Mouse (Mus musculus) layer of hippocampus, postnatal 36 days (tissue): ENCODE results near the gene Wdr60. TPM values are rescaled to one million over a fixed set of nuclear protein-coding genes. Genes with fewer than 3 reads are reported as not detected.
A peak's percentile ranks its signal among the peaks of the same experiment; 100 is the strongest.

Experiments
- DNase-seq, 2 experiments: peaks; one replicate each; pipeline ENCODE4 v3.0.0; 2022
- total RNA-seq, 2 experiments: library from RNA; stranded (reverse); gene quantifications; 2 replicates each; pipeline ENCODE4 v1.2.3; 2021

Gene Wdr60
- total RNA-seq, 2 experiments from 2014 or later = 17.2 to 17.6 TPM

DNA sequence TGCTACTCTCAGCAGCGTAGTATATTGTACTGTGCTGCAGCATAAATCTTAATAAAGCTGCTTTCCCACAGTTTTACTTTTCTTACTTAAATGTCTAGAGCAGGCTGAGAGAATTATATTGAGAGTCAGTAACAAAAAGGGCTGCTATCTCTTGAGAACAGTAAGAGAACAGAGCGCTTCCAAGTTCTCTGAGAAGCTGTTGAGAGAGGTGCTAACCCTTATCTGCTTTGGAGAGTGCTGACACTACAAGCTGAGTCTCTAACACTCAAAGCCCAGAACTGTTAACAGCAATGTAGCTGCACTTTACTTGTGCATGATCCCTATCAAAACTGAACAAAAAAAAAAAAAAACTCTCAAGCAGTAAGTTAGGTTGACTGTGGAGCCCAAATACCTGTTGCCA, 2.5 kb upstream of the Wdr60 start:
- no peak for DNase-seq

- no peak for DNase-seq
These were observed 1.9 kb upstream of the Wdr60 start for GRCm38 (mm10) chr12:116264756-116265155.

DNA sequence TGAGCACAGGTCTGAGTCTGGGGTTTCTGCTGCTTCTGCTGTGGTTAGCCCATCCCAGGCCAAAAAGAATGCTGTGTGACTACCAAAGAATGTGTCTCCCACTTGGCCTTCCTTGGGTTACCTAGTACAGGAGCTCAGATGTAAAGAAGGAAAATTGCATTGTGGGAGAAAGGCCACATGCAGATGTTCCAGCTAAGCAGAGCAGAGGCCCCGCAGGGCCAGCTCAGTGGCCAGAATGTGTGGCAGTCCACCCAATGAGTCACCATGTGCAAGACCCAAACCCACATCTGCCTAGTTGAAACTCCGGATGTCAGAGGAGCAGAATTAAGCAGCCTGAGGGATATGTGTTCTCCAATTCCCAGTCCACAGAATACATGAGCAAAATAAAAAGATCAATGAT, 4.5 kb downstream of the Wdr60 start:
- no peak for DNase-seq

GRCm38 (mm10) chr12:116255636-116256035, 7.2 kb downstream of the Wdr60 start:
- no peak for DNase-seq

DNA sequence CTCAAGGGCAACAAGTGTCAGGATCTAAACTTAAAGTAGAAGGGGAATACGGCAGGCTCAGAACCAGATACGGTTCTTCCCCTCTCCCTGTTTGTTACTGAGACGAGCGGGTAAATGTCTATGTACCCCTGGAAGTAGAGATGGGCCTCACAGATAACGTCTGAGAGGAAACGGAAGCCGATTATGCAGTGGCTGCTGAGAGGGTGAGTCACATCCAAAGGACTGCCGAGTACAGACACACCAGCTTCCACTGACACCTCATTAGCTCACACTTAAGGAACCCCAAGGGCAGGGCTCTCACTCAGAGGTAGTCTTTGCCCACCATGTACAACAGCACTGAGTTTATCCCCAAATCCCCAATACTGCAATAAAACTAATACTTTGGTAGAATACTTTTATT, 8.2 kb downstream of the Wdr60 start:
- DNase-seq = no peak

DNA sequence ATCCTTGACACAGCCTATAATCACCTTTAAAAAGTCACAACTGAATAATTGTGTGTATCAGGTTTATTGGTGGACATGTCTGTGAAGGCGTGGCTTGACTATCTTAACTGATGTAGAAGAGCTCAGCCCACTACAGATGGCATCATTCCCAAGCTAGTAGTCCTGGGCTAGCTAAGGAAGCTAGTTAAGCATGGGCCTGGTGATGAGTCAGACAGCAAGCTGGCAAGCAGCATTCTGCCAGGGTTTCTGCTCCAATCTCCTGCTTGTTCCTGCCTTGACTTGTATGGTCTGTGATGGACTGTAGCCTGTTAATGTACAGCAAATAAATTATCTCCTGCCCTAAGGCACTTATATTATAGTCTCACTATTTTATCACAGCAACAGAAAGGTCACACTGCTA, 18.2 kb downstream of the Wdr60 start:
- DNase-seq = no peak

- DNase-seq = no peak
These were observed 24.0 kb downstream of the Wdr60 start for GRCm38 (mm10) chr12:116238803-116239202.

- no peak for DNase-seq
These were observed 24.5 kb downstream of the Wdr60 start for GRCm38 (mm10) chr12:116238370-116238769.

GRCm38 (mm10) chr12:116236658-116237057, 26.2 kb downstream of the Wdr60 start:
- no peak for DNase-seq

DNA sequence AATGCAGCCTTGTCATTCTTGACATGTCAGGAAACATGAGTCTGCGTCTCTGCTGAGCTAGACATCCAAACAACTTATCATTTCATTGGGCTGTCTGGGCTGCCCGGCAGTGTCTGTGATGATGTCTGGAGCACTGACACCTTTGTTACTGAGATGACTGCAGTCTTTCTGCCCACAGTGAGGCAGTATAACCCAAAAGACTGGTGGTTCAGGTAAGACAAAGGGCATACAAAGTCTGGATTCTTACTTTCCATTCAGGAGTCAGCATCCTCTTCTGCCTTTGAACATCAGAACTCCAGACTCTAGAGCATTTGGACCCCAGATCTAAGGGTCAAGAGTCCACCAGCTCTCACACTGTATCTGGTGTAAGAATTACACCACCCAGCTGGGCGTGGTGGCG, 27.5 kb downstream of the Wdr60 start:
- no peak for DNase-seq

- DNase-seq = no peak
These were observed 30.8 kb downstream of the Wdr60 start for GRCm38 (mm10) chr12:116232061-116232460.

- no peak for DNase-seq
These were observed 31.2 kb downstream of the Wdr60 start for GRCm38 (mm10) chr12:116231612-116232011.

DNA sequence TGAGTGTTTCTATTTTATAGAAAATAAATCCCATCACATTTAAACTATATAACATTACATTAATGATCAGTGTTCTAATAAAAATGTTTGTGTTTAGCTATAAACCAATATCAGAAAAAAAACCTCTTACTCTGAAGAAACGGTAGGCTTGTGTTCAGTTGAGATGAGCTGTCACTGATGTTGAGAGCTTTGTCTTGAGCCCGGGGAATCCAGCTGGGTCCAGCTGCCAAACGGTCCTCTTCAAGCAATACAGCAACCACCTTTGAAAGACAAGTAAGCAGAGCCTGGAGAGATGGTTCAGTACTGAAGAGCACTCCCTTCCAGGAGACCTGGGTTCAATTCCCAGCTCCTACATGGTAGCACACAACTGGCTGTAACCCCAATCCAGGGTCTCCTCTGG, 33.4 kb downstream of the Wdr60 start:
- DNase-seq = no peak

DNA sequence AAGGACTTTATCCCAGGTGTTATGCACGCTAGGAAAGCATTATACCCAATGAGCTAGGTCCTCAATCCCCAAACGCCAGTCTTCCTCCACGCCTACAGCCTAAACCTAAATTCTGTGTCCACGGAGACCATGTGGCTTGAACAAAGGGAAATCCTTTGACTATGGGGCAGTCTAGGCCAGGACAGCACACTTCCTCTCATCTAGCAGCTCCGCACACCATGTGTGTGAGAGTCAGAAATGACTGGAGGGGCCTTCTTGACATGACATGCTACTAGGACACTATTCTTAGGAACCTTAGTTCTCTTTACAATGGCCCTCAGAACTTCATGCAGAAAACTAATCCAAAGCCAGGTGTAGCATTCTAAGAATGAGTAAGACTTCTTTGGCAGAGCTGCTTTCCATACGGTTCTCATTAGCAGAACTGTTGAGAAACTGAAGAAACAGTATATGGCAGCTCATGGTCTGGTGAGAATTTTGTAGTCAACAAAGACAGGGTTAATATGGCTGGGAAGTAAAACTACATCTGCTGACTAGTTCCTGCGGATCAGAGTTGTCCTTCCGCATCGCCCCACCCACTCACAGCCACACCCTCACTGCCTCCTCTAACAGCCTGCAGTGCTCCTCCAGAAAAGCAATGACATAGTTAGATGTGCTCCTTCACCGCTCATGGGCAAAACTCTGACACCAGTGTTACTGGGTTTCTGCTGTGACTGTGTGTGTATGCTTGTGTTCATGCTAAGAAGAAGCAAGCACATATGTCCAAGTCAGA, 36.3 kb downstream of the Wdr60 start:
- no peak for DNase-seq

DNA sequence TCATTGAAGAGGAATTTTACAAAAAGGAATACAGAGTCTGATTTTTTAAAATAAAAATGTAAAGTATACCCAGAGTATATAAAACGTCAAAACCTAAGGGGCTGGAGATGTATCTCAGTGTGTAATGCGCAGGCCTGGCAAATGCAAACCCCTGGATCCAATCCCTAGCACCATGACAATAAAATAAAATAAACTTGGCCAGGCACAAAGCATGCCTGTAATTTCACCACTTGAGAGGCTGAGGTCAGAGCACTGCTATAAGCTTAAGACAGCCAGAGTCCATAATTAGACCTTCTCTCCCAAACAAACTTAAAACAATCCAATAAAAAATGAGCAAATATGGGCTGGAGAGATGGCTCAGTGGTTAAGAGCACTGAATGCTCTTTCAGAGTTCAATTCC, 39.7 kb downstream of the Wdr60 start:
- DNase-seq = no peak

GRCm38 (mm10) chr12:116207486-116207885, 55.3 kb downstream of the Wdr60 start:
- DNase-seq = no peak

GRCm38 (mm10) chr12:116205726-116206125, 57.1 kb downstream of the Wdr60 start:
- DNase-seq = no peak

GRCm38 (mm10) chr12:116202176-116202981, 60.4 kb downstream of the Wdr60 start:
- DNase-seq = peak; percentile 55 to 63

- no peak for DNase-seq
These were observed 64.0 kb downstream of the Wdr60 start for GRCm38 (mm10) chr12:116198791-116199190.

DNA sequence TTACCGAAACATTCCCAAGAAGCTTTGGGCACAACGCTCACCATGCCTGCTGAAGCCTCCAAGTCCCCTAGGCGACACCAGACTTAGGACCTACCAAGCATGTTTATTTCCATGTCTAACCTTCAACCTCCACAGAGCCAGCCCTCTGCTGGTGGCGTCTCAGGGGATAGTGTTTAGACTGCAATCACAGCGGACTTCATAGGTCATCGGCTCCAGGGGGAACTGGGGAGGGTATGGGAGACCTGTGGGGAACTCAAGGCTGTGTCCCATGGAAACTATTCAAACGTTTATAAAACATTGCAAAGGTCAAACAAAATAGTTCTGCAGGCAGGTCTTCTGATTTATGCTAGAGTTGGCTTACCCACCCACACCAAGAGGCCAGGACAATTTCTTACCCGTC, 66.6 kb downstream of the Wdr60 start:
- DNase-seq = no peak

- no peak for DNase-seq
These were observed 68.2 kb downstream of the Wdr60 start for GRCm38 (mm10) chr12:116194641-116195040.

- DNase-seq = no peak
These were observed 68.9 kb downstream of the Wdr60 start for GRCm38 (mm10) chr12:116193952-116194351.

DNA sequence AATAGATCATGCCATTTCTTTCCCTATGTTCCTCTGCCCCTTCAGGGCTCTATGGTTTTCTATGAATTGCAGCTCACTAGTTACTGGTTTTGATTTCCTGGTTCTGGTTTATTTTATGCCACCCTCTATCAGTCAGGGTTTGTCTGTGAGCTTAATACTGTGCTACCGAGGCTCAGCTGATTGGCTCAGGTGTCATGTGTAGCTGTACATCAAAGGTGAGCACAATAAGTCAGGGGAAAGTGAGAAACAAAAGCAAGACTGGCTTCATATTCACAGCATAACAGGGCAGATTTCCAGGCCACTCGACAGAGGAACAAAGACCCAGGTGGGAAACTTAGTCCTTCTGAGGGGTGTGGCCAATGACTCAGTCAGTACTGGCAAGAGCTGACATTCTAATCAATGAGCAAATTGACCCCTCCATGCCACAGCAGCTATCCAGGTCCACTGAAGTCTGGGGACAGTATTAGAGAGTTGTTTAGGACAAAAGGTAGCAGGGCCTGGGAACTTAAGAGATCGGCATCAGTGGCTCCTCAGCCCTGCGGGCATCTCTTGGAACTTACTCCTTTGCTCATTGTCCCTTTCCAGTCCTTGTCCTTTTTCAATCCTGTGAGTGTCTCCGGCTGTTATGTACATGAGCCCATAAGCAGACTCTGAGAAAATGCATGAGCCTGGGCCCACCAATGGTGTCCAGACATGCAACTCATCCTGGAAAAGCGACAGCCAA, 79.4 kb downstream of the Wdr60 start:
- no peak for DNase-seq
